Mouse (Mus musculus): ENCODE measurements around the gene Slc9a3. TPM values are rescaled to one million over a fixed set of nuclear protein-coding genes. Genes with fewer than 3 reads are reported as not detected.

Gene Slc9a3
- polyA plus RNA-seq, 1 experiment from 2014 or later = not detected

DNA sequence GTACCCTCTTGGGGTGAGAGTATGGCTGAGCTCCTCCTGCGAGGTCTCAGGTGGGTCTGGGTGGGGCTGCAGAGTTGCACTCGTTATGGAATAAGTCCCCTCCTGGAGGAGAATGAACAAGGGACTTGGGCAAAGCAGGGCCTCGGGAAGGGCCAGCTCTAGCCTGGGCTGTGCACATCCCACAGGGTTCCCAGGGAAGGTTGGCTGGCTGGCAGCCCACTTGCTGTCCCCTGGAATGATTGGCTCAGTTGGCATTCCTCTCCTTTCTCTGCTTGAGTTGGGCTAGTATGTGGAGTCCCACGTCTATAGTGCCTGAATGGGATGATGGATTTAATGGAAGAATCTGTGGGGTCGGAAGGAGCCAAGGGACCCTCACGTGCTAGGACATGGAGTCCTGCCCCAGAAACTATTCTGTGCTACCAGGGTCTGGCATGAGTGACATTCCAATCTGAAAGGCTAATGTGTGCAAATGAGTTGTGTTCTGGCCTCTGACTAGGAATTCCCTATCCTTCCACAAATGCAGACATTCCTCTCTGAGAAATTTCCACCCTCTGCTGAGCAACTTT, 7.5 kb upstream of the Slc9a3 start:
- Histone ChIP-seq H3K36me3 (no peaks in the 10 kb centered on the region), H3K27ac (no peak overlapping the region), H3K9me3 (no peaks in the 10 kb centered on the region), H3K4me1 (peaks cover 8% of the 10 kb centered on the region; the same call in 1 of the 2 replicates), H3K4me2 (replicated peaks) (no peak overlapping the region), H3K9ac (no peak overlapping the region), H3K4me3 (no peak overlapping the region), H3K27me3 (0 out of 2 replicates have a peak, but pooled peaks cover under 1% of the 10 kb centered on the region)
- WGBS = 70% methylated on average over 6 of the region's 6 CpGs
- ATAC-seq (ENCODE audit: low FRiP score, low read depth) = no peak

DNA sequence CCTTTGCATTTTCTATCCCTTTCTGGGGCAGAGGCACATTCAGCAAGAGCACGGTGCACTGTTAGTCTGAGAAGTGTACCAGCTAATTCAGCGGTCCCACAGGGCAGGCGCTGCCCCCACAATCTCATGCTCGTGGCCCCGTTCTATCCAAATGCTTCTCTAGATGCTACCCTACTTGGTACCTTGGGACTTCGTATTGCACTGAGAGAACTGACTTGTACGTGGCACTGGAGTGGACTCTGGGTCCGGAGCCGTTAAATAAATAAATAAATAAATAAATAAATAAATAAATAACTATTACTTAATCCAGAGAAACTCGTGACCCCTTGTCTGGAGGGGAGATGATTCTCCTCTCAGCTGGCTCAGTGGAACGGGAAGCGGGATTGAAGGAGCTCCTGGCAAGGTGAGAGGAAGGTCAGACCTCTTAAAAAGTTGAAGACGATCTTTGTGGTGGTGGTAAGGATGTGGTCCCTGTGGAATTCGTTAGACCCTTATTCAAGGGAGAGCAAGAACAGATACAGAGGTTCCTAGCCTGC, 606 bp downstream of the Slc9a3 start:
- H3K4me2 ChIP-seq (replicated peaks) = peak overlapping the region; percentile 81; the same call in 1 of the 2 replicates
- WGBS = 37% methylated on average over 14 of the region's 14 CpGs
- no peak overlapping the region for H3K27ac ChIP-seq

DNA sequence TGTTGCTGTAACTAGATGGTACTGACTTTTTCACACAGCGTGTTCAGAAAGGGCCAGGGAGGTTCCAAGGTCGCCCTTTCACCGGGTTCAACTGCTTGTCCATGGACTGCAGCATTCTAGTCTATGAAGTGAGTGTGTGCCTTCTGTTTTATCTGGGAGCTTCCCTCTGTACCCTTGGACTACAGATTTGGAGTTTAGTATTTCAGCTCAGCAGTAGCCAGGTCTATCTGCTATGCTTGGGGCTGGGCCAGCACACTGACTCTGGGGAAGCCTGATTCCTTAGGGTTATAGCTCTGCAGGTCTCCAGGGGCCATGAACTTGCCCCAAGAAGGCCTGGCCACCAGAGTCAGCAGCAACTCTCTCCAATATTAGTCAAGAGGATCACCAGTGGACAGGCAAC, 1.4 kb downstream of the Slc9a3 start:
- no peaks in the 10 kb centered on the region for H3K9me3 ChIP-seq
- peaks cover 8% of the 10 kb centered on the region for H3K4me1 ChIP-seq
- H3K36me3 ChIP-seq = no peaks in the 10 kb centered on the region
- no peak overlapping the region for H3K4me3 ChIP-seq
- H3K27ac ChIP-seq = no peak overlapping the region
- H3K9ac ChIP-seq = no peak overlapping the region
- no peak overlapping the region for H3K4me2 ChIP-seq (replicated peaks)
- no peak for ATAC-seq (ENCODE audit: low FRiP score, low read depth)
- 67% methylated on average over 3 of the region's 3 CpGs for WGBS
- H3K27me3 ChIP-seq = peaks cover 67% of the 10 kb centered on the region

More for the DNA sequence above, 606 bp downstream of the Slc9a3 start:
- H3K9ac ChIP-seq = no peak overlapping the region
- peaks cover 67% of the 10 kb centered on the region for H3K27me3 ChIP-seq
- H3K36me3 ChIP-seq = no peaks in the 10 kb centered on the region
- peaks cover 8% of the 10 kb centered on the region for H3K4me1 ChIP-seq
- no peak for ATAC-seq (ENCODE audit: low FRiP score, low read depth)
- H3K9me3 ChIP-seq = no peaks in the 10 kb centered on the region
- H3K4me3 ChIP-seq = peak overlapping the region; percentile 46

- no peak overlapping the region for H3K9ac ChIP-seq
- no peak overlapping the region for H3K27ac ChIP-seq
- no peaks in the 10 kb centered on the region for H3K9me3 ChIP-seq
- no peak overlapping the region for H3K4me3 ChIP-seq
- no peaks in the 10 kb centered on the region for H3K4me1 ChIP-seq
- 59% methylated on average over 7 of the region's 7 CpGs for WGBS
- H3K27me3 ChIP-seq = peaks cover 28% of the 10 kb centered on the region
- no peak for ATAC-seq (ENCODE audit: low FRiP score, low read depth)
- H3K4me2 ChIP-seq (replicated peaks) = no peak overlapping the region
- no peaks in the 10 kb centered on the region for H3K36me3 ChIP-seq
These were observed 6.3 kb downstream of the Slc9a3 start for GRCm38 (mm10) chr13:74127571-74127970.

- H3K27ac ChIP-seq = no peak overlapping the region
- ATAC-seq (ENCODE audit: low FRiP score, low read depth) = no peak
- no peak overlapping the region for H3K4me3 ChIP-seq
These were observed 8.7 kb downstream of the Slc9a3 start for GRCm38 (mm10) chr13:74129909-74130308.

GRCm38 (mm10) chr13:74138906-74139647, 17.8 kb downstream of the Slc9a3 start:
- Histone ChIP-seq H3K27me3 (no peaks in the 10 kb centered on the region), H3K4me1 (no peaks in the 10 kb centered on the region)

More at GRCm38 (mm10) chr13:74129909-74130308, 8.7 kb downstream of the Slc9a3 start:
- H3K36me3 ChIP-seq = no peaks in the 10 kb centered on the region
- H3K4me2 ChIP-seq (replicated peaks) = no peak overlapping the region
- 91% methylated on average over 6 of the region's 6 CpGs for WGBS
- H3K9ac ChIP-seq = no peak overlapping the region
- H3K27me3 ChIP-seq = peaks cover 6% of the 10 kb centered on the region; the same call in 1 of the 2 replicates
- no peaks in the 10 kb centered on the region for H3K4me1 ChIP-seq
- no peaks in the 10 kb centered on the region for H3K9me3 ChIP-seq

GRCm38 (mm10) chr13:74140793-74141192, 19.5 kb downstream of the Slc9a3 start:
- no peak overlapping the region for H3K27ac ChIP-seq
- H3K4me2 ChIP-seq (replicated peaks) = no peak overlapping the region
- H3K36me3 ChIP-seq = no peaks in the 10 kb centered on the region
- no peak overlapping the region for H3K9ac ChIP-seq
- H3K9me3 ChIP-seq = no peaks in the 10 kb centered on the region
- H3K4me3 ChIP-seq = no peak overlapping the region
- no peaks in the 10 kb centered on the region for H3K4me1 ChIP-seq
- H3K27me3 ChIP-seq = no peaks in the 10 kb centered on the region
- WGBS = 89% methylated on average over 6 of the region's 6 CpGs
- ATAC-seq (ENCODE audit: low FRiP score, low read depth) = no peak

More at GRCm38 (mm10) chr13:74138906-74139647, 17.8 kb downstream of the Slc9a3 start:
- 89% methylated on average over 7 of the region's 7 CpGs for WGBS
- no peak overlapping the region for H3K4me3 ChIP-seq
- no peaks in the 10 kb centered on the region for H3K9me3 ChIP-seq
- no peaks in the 10 kb centered on the region for H3K36me3 ChIP-seq
- H3K4me2 ChIP-seq (replicated peaks) = no peak overlapping the region
- ATAC-seq (ENCODE audit: low FRiP score, low read depth) = no peak
- no peak overlapping the region for H3K27ac ChIP-seq
- H3K9ac ChIP-seq = no peak overlapping the region

- H3K27me3 ChIP-seq = no peaks in the 10 kb centered on the region
- H3K9me3 ChIP-seq = no peaks in the 10 kb centered on the region
- H3K27ac ChIP-seq = no peak overlapping the region
- H3K4me3 ChIP-seq = no peak overlapping the region
- H3K4me1 ChIP-seq = no peaks in the 10 kb centered on the region
- no peak for ATAC-seq (ENCODE audit: low FRiP score, low read depth)
- H3K9ac ChIP-seq = no peak overlapping the region
- no peaks in the 10 kb centered on the region for H3K36me3 ChIP-seq
- 52% methylated on average over 3 of the region's 3 CpGs for WGBS
- no peak overlapping the region for H3K4me2 ChIP-seq (replicated peaks)
These were observed 22.0 kb downstream of the Slc9a3 start for GRCm38 (mm10) chr13:74143282-74143681.

- H3K9me3 ChIP-seq = no peaks in the 10 kb centered on the region
- H3K4me3 ChIP-seq = no peak overlapping the region
- H3K36me3 ChIP-seq = no peaks in the 10 kb centered on the region
- no peaks in the 10 kb centered on the region for H3K27me3 ChIP-seq
- ATAC-seq (ENCODE audit: low FRiP score, low read depth) = no peak
- H3K4me1 ChIP-seq = no peaks in the 10 kb centered on the region
- H3K9ac ChIP-seq = no peak overlapping the region
- no peak overlapping the region for H3K4me2 ChIP-seq (replicated peaks)
- H3K27ac ChIP-seq = no peak overlapping the region
- WGBS = 76% methylated on average over 7 of the region's 7 CpGs
These were observed 23.0 kb downstream of the Slc9a3 start for GRCm38 (mm10) chr13:74144120-74144884.

DNA sequence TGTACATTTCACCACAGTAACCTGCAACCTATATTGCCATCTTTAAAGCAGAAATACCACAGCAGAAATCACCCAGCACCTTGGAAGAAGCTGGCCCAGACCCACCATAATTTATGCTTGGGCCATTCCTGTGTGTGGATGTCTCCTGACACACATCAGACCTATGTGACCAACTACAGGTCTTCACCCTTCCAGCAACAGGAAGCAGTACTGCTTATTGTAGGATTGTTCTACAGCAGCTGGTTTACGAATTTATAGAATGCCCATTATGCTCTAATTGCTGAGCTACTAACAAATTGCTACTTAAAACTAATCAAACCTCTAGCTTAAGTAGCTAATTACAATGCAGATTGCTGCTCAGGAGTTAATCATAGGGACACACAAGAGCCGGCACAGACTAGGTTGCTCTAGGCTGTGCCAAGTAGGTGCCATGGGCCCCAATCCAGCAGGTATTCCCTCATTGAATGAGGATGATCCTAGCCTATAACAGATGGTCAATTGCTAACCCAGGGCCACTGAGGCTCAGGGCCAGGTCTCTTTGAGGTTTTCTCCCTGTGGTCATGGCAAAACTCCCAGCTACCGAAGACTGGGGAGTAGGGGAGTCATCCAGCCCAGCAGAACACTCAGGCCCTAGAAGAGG, 24.8 kb downstream of the Slc9a3 start:
- no peak overlapping the region for H3K27ac ChIP-seq
- H3K27me3 ChIP-seq = no peaks in the 10 kb centered on the region
- 73% methylated on average over 3 of the region's 3 CpGs for WGBS
- no peak overlapping the region for H3K9ac ChIP-seq
- no peak overlapping the region for H3K4me2 ChIP-seq (replicated peaks)
- no peak for ATAC-seq (ENCODE audit: low FRiP score, low read depth)
- no peaks in the 10 kb centered on the region for H3K9me3 ChIP-seq
- H3K4me3 ChIP-seq = no peak overlapping the region
- H3K4me1 ChIP-seq = no peaks in the 10 kb centered on the region
- H3K36me3 ChIP-seq = no peaks in the 10 kb centered on the region

GRCm38 (mm10) chr13:74147327-74147726, 26.1 kb downstream of the Slc9a3 start:
- no peaks in the 10 kb centered on the region for H3K9me3 ChIP-seq
- H3K9ac ChIP-seq = no peak overlapping the region
- 79% methylated on average over 2 of the region's 2 CpGs for WGBS
- no peak overlapping the region for H3K27ac ChIP-seq
- no peaks in the 10 kb centered on the region for H3K4me1 ChIP-seq
- no peak for ATAC-seq (ENCODE audit: low FRiP score, low read depth)
- no peaks in the 10 kb centered on the region for H3K36me3 ChIP-seq
- H3K4me2 ChIP-seq (replicated peaks) = no peak overlapping the region
- no peaks in the 10 kb centered on the region for H3K27me3 ChIP-seq
- H3K4me3 ChIP-seq = no peak overlapping the region
